Mouse (Mus musculus): ENCODE results near the gene Zfp598.

- TF ChIP-seq CTCF (IDR thresholded peaks at IDR 0.05; ENCODE audit: borderline replicate concordance, extremely low read depth, insufficient read depth, insufficient read length) (no peak), POLR2A (IDR thresholded peaks at IDR 0.05; ENCODE audit: borderline replicate concordance, extremely low read depth, insufficient read depth, insufficient read length, poor library complexity, severe bottlenecking) (no peak)
Observed at GRCm38 (mm10) chr17:24701251-24701650, 31.8 kb downstream of the Zfp598 start.

All from brain, embryonic 14.5 days (tissue).